Mouse (Mus musculus): ENCODE measurements around the gene Spef1.

- TF ChIP-seq POLR2A (IDR thresholded peaks at IDR 0.05; ENCODE audit: low read depth, low read length): no peak
- TF ChIP-seq CTCF (IDR thresholded peaks at IDR 0.05; ENCODE audit: borderline replicate concordance, insufficient read depth, low read length): no peak
These were observed 15.5 kb downstream of the Spef1 start for GRCm38 (mm10) chr2:131171401-131172104.

Measured in embryonic fibroblast, embryonic 13.5 days (primary cell).